Mouse (Mus musculus) kidney, adult 10 weeks (tissue): ENCODE data around the gene A630095N17Rik. TPM values are rescaled to one million over a fixed set of nuclear protein-coding genes. Genes with fewer than 3 reads are reported as not detected.

Experiments used
- polyA plus RNA-seq: library from polyadenylated mRNA; stranded (reverse); fragments of 350-450 nt; fragmentation: Illumina TruSeq; extraction: RNeasy Lipid Tissue Mini Kit (QIAGEN cat#74804); gene quantifications from one replicate; pipeline ENCODE4 v1.2.3, GENCODE M21; 2014; ENCODE audit warnings: low read depth, low replicate concordance

Gene A630095N17Rik
- polyA plus RNA-seq = not detected

GRCm38 (mm10) chr1:75231664-75232152 is at the start of gene A630095N17Rik:
Gene A630095N17Rik (minus strand): TSS chr1:75232102.

GRCm38 (mm10) chr1:75278228-75278627 is 46.3 kb upstream of the A630095N17Rik start, which contains the start of gene Resp18:
Gene Resp18 (minus strand): TSS chr1:75278415.

GRCm38 (mm10) chr1:75264091-75264880 is 32.4 kb upstream of the A630095N17Rik start, which contains the start of gene Ptprn:
Gene Ptprn (minus strand): TSS chr1:75264502.

GRCm38 (mm10) chr1:75236117-75237050 is 4.5 kb upstream of the A630095N17Rik start, which contains the start of gene Dnajb2:
Gene Dnajb2 (plus strand): TSS chr1:75236406.

GRCm38 (mm10) chr1:75219531-75219930 is 12.4 kb downstream of the A630095N17Rik start, which contains the start of gene Tuba4a:
Gene Tuba4a (minus strand): TSS chr1:75219865.

DNA sequence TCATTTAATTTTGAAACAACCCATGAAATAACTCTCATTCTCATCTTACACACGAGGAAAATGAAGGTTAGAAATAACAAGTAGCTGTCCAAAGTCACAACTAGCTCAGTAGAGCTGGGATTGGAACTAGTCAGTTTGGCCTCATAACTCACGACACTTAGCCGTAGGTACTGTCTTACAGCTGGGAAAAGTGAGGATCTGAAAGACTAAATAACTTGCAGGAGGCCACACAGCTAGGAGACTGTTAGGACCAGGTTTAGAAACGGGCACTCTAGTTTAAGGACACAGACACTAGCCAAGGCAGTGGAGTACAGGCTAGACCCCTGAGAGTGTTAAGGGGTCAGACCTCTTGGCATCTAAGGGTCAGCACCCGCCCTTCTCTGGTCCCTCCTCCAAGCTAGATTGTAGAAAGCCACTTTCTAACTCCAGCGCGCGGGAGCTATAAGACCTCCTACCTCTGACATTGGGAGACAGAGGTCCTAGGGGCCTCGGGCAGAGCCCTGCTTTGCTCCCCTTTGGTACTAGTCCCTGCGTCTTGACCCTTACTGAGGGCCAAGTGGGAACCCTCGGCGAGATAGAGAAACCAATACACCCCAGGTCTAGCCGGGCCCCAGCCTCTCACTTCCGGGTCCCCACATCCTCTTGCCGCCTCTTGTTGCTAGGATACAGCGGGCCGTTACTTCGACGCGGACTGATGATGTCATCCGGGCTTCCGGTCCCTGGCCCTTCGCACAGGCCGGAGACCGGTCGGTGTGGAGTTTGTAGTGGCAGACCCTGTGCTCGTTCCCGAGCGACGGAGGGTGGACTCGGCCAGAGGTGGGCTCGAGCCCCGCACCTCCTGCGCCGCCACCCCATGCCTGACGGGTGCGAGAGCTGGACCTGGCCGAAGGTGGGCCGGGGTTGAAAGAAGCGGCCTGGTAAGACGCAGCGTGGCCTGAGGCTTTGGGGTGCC is 21.5 kb downstream of the A630095N17Rik start, which contains the start of the genes Glb1l and Stk16:
Gene Glb1l (minus strand): TSS at position 678 of the 952 bp plus-strand sequence.
Gene Stk16 (plus strand): TSS at position 703 of the 952 bp plus-strand sequence.

DNA sequence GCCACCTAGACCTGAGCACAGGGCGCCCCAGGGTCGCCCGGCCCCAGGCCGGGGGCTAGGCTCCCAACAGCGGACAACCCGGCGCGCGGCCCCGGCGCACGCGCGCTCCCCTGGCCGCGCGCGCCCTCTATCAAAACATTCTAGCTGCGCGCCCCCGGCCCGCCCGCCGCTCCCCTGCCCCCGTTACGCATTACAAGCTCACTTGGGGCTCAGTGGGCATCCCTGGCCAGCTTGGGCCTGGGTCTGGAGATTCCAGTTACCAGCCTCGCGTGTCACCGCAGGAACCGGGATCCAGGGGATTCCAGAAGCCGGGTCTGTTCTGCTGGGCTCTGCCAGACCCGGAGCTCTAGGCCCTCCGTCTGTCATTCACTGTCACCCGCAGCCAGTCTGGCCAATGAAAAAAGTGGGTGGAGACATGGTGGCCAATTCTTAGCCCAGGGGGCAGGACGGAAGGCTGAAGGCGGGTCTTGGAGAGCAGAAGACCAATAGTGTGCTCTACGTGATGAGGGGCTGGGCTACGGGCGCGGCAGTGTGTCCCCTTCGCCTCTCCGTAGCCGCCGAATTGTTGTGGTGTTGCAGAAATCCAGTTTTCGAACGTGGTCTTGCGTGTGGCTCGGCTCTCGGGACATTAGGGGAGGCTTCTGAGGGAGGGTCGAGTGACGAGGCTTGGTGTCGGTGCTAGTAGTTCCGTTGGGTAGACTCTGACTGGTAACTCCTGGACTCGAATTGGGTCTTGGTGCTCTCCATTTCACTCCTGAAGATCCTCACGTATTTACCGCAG is 40.1 kb downstream of the A630095N17Rik start, which contains the start of the genes Ankzf1 and Atg9a:
Gene Ankzf1 (plus strand): TSS at position 530 of the 781 bp plus-strand sequence.
Gene Atg9a (minus strand): TSS at position 575 of the 781 bp plus-strand sequence.

DNA sequence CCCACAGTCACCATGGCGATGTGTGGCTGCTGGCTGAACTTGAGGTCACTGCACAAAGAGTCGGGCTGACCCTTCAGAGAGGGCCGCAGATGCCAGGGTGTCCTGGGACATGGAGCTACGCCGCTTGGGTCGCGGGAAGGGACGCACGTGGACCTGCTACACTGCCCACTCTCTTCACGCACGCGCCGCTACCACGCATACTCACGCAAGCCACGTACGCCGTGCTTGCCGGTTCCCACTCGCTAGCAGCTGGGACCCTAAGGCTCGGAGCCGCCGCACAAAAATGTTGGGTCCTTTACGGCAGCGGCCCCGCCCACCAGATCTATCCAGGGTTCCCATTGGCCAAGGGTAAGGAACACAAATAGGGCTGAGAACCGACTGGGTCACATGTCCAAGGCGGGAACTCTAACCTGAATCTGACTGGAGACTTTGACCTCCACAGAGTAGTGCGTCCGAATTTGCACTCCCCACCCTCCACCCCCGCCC is 51.8 kb downstream of the A630095N17Rik start, which contains the start of gene Abcb6:
Gene Abcb6 (minus strand): TSS at position 288 of the 486 bp plus-strand sequence.

Other genes with a start within 250 kb of the A630095N17Rik start
- gene Nhej1, start 106.9 kb downstream of the A630095N17Rik start, polyA plus RNA-seq = 0.89 TPM
- 5.4 TPM for gene Slc23a3, start 98.2 kb downstream of the A630095N17Rik start, polyA plus RNA-seq
- gene Cnppd1, start 89.4 kb downstream of the A630095N17Rik start, polyA plus RNA-seq = 14.0 TPM
- gene Retreg2, start 89.3 kb downstream of the A630095N17Rik start, polyA plus RNA-seq = 11.7 TPM
- gene Zfand2b, start 63.5 kb downstream of the A630095N17Rik start, polyA plus RNA-seq = not detected
- 8.3 TPM for gene Abcb6, start 51.7 kb downstream of the A630095N17Rik start, polyA plus RNA-seq
- gene Ankzf1, start 40.0 kb downstream of the A630095N17Rik start, polyA plus RNA-seq = 6.7 TPM
- 10.1 TPM for gene Atg9a, start 39.9 kb downstream of the A630095N17Rik start, polyA plus RNA-seq
- gene Glb1l, start 21.3 kb downstream of the A630095N17Rik start, polyA plus RNA-seq = 137 TPM
- gene Stk16, start 21.3 kb downstream of the A630095N17Rik start, polyA plus RNA-seq = 19.9 TPM
- 14.7 TPM for gene Tuba4a, start 12.2 kb downstream of the A630095N17Rik start, polyA plus RNA-seq
- 13.9 TPM for gene Dnajb2, start 4.3 kb upstream of the A630095N17Rik start, polyA plus RNA-seq
- not detected for gene Ptprn, start 32.4 kb upstream of the A630095N17Rik start, polyA plus RNA-seq
- gene Resp18, start 46.3 kb upstream of the A630095N17Rik start, polyA plus RNA-seq = not detected
- gene Dnpep, start 85.9 kb upstream of the A630095N17Rik start, polyA plus RNA-seq = 0.81 TPM
- gene Des, start 128.2 kb upstream of the A630095N17Rik start, polyA plus RNA-seq = 0.40 TPM
- 1.1 TPM for gene Speg, start 143.2 kb upstream of the A630095N17Rik start, polyA plus RNA-seq
- 4.3 TPM for gene Gmppa, start 203.8 kb upstream of the A630095N17Rik start, polyA plus RNA-seq
- not detected for gene Asic4, start 218.3 kb upstream of the A630095N17Rik start, polyA plus RNA-seq
- 0.40 TPM for gene Chpf, start 247.2 kb upstream of the A630095N17Rik start, polyA plus RNA-seq
- gene Tmem198, start 247.4 kb upstream of the A630095N17Rik start, polyA plus RNA-seq = not detected